Mouse (Mus musculus) cerebellum, adult 8-10 months (tissue): ENCODE data around the gene Olfr1507.

ENCODE experiments used
- DNase-seq: peaks from one replicate; pipeline ENCODE4 v3.0.0; 2022

Olfr1507 gene

DNA sequence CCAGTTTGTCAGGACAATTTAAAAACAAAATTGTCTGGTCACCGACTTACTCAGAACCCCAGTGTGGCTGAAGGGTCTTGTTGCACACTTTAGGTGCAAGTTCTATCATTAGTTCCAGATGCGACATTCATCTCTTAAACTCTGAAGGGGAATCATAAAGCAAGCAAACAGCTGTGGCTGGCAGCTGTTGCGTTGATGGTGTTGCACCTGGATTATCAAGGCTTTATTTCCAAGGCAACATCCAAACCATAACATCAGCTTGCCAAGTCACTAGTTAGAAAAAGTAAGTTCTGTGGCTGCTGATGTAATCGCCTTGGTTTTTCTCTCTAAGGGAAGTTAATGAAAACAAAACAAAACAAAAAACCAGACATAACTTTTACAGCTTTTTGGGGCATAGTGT lies at the start of gene Olfr1507:
TSS of gene Olfr1507 (minus strand) at position 234 of the 400 bp plus-strand sequence.
- DNase-seq: no peak

DNA sequence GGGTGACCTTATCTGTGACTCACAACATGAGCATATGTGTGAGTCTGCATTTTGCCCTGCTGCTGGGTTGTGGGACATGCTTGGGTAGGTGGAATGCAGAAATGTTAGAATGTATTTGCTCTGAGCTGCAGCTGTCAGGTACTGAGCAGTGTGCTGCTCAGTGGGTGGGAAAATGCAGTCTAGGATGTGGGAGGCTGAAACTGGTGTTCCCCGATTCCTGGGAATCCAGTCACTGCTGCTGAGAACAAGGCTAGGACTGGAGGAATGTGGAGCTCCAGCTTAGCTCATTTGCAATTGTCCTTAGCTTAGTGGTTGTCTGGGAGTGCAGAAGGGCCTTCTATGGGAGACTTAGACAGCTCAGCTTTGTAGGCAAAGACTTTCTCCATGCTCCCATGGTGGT lies 37.8 kb upstream of the Olfr1507 start:
- no peak for DNase-seq

DNA sequence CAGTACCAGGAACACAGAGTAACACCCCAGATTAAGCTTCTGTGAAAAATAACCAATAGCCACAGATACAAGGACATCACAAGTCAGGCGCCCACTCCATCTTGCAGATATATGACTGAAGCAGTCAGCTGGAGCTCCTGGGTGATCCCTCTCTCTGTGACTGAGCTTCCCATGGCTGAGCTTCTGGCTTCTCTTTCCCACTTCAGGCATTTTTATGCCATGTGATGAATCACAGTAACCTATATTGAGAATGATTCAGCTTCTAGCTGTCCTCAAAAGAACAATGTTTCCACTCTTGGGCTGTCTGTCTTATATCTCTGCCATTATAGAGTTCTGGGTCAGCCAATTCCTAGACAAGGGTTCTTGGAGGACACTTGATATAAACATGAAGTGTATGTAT lies 29.4 kb upstream of the Olfr1507 start:
- DNase-seq: no peak

DNA sequence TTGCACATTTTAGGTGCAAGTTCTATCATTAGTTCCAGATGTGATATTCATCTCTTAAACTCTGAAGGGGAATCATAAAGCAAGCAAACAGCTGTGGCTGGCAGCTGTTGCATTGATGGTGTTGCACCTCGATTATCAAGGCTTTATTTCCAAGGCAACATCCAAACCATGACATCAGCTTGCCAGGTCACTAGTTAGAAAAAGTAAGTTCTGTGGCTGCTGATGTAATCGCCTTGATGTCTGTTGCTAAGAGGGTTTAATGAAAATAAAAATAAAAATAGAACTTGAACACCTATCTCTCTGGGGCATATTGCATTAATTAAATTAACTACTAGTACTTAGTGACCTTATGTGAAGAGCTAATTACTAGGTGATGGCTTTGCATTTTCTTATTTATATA lies 28.2 kb downstream of the Olfr1507 start, which contains the start of gene Olfr1508:
TSS of gene Olfr1508 (minus strand) at position 101 of the 400 bp plus-strand sequence.
- DNase-seq: no peak

DNA sequence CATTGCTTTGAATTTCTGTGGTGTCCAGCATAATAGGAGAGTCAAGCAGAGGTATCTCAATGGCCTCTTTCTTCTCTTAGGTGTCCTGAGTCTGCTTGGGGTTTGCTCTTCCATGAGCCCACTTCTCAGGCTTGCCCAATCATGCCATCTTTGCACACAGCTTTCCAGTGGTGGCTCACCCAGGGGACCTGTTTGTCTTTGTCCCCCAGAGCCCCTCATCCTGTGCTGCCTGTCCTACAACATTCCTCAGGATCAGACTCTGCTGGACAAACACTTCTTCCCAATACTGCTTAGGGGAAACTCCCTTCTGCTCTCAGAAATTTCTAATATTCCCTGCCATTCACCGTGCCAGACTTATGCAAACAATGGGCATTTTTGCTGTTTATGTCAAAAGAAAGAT lies 29.8 kb downstream of the Olfr1507 start:
- DNase-seq: no peak

DNA sequence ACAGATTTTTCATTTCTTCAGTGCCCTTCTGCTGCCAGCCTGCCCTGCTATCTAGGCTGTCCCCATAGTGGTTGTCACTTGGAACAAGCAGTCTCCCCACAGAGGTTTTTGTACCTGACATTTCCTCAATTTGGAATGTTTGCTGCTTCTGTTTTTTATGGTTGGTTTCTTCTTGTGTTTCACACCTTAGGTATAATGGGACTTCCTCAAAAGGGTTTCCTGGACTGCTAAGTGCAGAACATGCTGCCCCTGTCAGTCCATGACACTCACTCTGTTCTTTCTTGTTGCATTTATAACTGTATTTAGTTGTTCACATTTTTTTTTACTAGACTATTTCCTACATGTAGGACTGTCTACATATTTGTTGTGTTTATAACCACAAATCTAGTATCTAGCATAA lies 33.6 kb downstream of the Olfr1507 start:
- no peak for DNase-seq

DNA sequence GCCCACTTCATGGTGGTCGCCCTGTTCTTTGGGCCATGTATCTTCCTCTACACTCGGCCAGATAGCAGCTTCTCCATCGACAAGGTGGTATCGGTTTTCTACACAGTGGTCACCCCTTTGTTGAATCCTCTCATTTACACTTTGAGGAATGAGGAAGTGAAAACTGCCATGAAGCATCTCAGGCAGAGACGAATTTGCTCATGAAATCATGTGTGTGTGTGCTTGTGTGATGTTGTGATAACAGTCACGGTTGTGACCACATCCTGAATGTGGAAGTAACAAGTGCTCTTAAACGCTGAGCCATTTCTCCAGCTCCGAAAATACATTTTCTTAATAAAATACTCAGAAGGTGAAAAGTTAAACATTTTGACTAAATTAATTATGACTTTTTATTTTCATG lies 44.4 kb downstream of the Olfr1507 start:
- no peak for DNase-seq

DNA sequence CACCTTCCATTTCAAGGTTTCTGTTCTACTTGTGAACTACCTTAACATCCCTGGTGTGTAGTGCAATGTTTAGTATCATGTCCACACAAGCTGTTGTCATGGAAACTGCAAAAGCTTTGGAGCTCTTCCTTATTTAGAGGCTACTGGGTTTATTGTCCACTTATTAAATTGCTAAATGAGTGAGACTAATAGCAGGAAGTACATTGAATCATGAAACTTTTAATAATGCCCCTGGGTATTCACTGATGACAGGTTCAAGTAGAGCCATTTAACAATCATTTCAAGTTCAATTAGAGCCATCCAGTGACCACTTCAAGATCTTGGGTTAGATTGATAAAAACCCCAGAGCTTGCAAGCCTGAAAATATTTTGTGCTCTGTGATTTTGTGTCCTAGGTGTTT lies 52.9 kb downstream of the Olfr1507 start, which contains the start of gene Olfr1509:
TSS of gene Olfr1509 (plus strand) at position 301 of the 400 bp plus-strand sequence.
- no peak for DNase-seq
